In the genomic region with DNA sequence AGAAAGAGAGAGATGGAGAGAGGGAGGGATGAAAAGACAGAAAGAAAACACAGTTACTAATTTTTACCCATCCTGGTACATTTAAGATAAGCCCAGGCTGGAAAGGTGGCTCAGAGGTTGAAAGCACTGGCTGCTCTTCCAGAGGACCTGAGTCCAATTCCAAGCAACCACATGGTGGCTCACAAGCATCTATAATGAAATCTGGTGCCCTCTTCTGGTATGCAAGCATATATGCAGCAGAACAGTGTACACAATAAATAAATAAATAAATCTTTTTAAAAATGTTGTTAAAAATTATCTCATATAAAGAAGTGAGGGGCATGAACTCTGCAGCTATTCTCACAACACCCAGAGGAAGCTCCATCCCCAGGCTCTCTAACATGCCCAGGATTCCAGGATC, we compare ENCODE assay signal across 24 mouse cellular contexts. TPM values are rescaled to one million over a fixed set of nuclear protein-coding genes. Genes with fewer than 3 reads are reported as not detected.
DNase-seq lines count a peak whose midpoint lies in the region; ATAC-seq and TF ChIP-seq lines count a peak whose summit lies in the region.
"Had no signal": no experiment of that assay in that cellular context is flagged by ENCODE, and none has a peak within 500 bp of the region (broad histone marks: within the 10 kb centered on the region; RNA-seq: fewer than 3 reads in every experiment).

No protein-coding gene starts in this region.

- in situ Hi-C loops in Patski (cut with MboI; ENCODE audit: low pct_unique_long_range_greater_than_20kb), result no loop called here

- no peak overlapping the region for H3K4me3 ChIP-seq in kidney, postnatal 0 days (replicated peaks; ENCODE audit: low read depth, low read length)
- H3K4me3 ChIP-seq in E14TG2a.4 (replicated peaks; ENCODE audit: low read length), result no peak overlapping the region
- H3K4me3 ChIP-seq in hindbrain, embryonic 16.5 days (ENCODE audit: low read length), result no peak overlapping the region
- H3K4me3 ChIP-seq: hindbrain, embryonic 12.5 days; limb, embryonic 12.5 days had no signal

- no peak overlapping the region for H3K4me2 ChIP-seq in kidney, postnatal 0 days (ENCODE audit: low read length)
- no peak overlapping the region for H3K4me2 ChIP-seq in hindbrain, embryonic 16.5 days (ENCODE audit: low read length)
- H3K4me2 ChIP-seq: heart, embryonic 11.5 days; hindbrain, embryonic 12.5 days; limb, embryonic 12.5 days; liver, embryonic 11.5 days; midbrain, embryonic 11.5 days had no signal

- H3K4me1 ChIP-seq in kidney, postnatal 0 days (replicated peaks; ENCODE audit: insufficient read depth, low read length), result no peaks in the 10 kb centered on the region
- no peaks in the 10 kb centered on the region for H3K4me1 ChIP-seq in E14TG2a.4 (replicated peaks; ENCODE audit: low read depth, low read length)
- no peaks in the 10 kb centered on the region for H3K4me1 ChIP-seq in hindbrain, embryonic 16.5 days (ENCODE audit: control insufficient read depth, insufficient read depth, low read depth, low read length)
- H3K4me1 ChIP-seq: hindbrain, embryonic 12.5 days; limb, embryonic 12.5 days had no signal

- no peaks in the 10 kb centered on the region for H3K9me3 ChIP-seq in kidney, postnatal 0 days (replicated peaks; ENCODE audit: low read length)
- H3K9me3 ChIP-seq in E14TG2a.4 (ENCODE audit: low read length), result no peaks in the 10 kb centered on the region
- H3K9me3 ChIP-seq in hindbrain, embryonic 16.5 days (ENCODE audit: control insufficient read depth, low read length), result no peaks in the 10 kb centered on the region
- H3K9me3 ChIP-seq: hindbrain, embryonic 12.5 days; limb, embryonic 12.5 days had no signal

- CTCF ChIA-PET in Patski (lab: Charles Lee), result no interaction called here

- no peak for DNase-seq in kidney, postnatal 0 days (ENCODE audit: low spot score)
- DNase-seq in kidney, postnatal 14 days, result no peak
- DNase-seq in 416B (ENCODE audit: low read depth), result peak; percentile 35
- no peak for DNase-seq in Patski (ENCODE audit: low read depth, low spot score)
- DNase-seq: adrenal gland, postnatal 10 days; cerebellum, adult 2 months; cerebellum, postnatal 25 days; heart, postnatal 14 days; kidney, adult 9 months; kidney, postnatal 4 days; liver, postnatal 0 days; lung, postnatal 10 days had no signal

- ATAC-seq in kidney, postnatal 0 days (replicated peaks; ENCODE audit: low FRiP score, low read depth), result no peak
- no peak for ATAC-seq in Patski
- no peak for ATAC-seq in frontal cortex, adult (ENCODE audit: low TSS enrichment)
- ATAC-seq in hindbrain, embryonic 16.5 days, result no peak
- ATAC-seq: forebrain, embryonic 14.5 days; liver, postnatal 0 days had no signal

- no peaks in the 10 kb centered on the region for H3K36me3 ChIP-seq in kidney, postnatal 0 days (ENCODE audit: insufficient read depth, low read length)
- H3K36me3 ChIP-seq in E14TG2a.4 (ENCODE audit: insufficient read depth, low read length), result no peaks in the 10 kb centered on the region
- H3K36me3 ChIP-seq in hindbrain, embryonic 16.5 days (ENCODE audit: control insufficient read depth, insufficient read depth, low read length), result no peaks in the 10 kb centered on the region
- H3K36me3 ChIP-seq: hindbrain, embryonic 12.5 days; limb, embryonic 12.5 days had no signal

- peak; percentile 49 for TF ChIP-seq CTCF in kidney, postnatal 0 days (IDR thresholded peaks at IDR 0.05; ENCODE audit: low read depth)
- peak; percentile 61 for TF ChIP-seq CTCF in E14TG2a.4 (conservative IDR thresholded peaks at IDR 0.05; ENCODE audit: low read length)
- TF ChIP-seq CTCF in Patski (IDR thresholded peaks at IDR 0.05), result peak; percentile 45

- H3K27me3 ChIP-seq in kidney, postnatal 0 days (ENCODE audit: insufficient read depth, low read length), result no peaks in the 10 kb centered on the region
- H3K27me3 ChIP-seq in E14TG2a.4 (ENCODE audit: insufficient read depth, low read length) (no peaks in the 10 kb centered on the region), Patski (peaks cover 7% of the 10 kb centered on the region)
- no peaks in the 10 kb centered on the region for H3K27me3 ChIP-seq in hindbrain, embryonic 16.5 days (replicated peaks; ENCODE audit: control insufficient read depth, insufficient read depth, low read length)
- H3K27me3 ChIP-seq: hindbrain, embryonic 12.5 days; limb, embryonic 12.5 days had no signal

- POLR2A ChIA-PET in Patski (lab: Charles Lee), result no interaction called here

- H3K9ac ChIP-seq in kidney, postnatal 0 days (ENCODE audit: low read depth, low read length), result no peak overlapping the region
- no peak overlapping the region for H3K9ac ChIP-seq in hindbrain, embryonic 16.5 days (ENCODE audit: low read depth, low read length)
- H3K9ac ChIP-seq: hindbrain, embryonic 12.5 days; limb, embryonic 12.5 days; liver, postnatal 0 days had no signal

- H3K27ac ChIP-seq in kidney, postnatal 0 days, result no peak overlapping the region
- H3K27ac ChIP-seq in hindbrain, embryonic 16.5 days (ENCODE audit: low read depth, low read length), result no peak overlapping the region
- H3K27ac ChIP-seq: hindbrain, embryonic 12.5 days; limb, embryonic 12.5 days had no signal

RNA-seq across cellular contexts. Expression of a gene that starts 42.8 kb away (rescaled TPM):
- polyA plus RNA-seq in kidney, postnatal 0 days (2015; fragmentation: Nextera tagmentation; extraction: Ambion mirVana), result not detected in 2 replicates
- polyA plus RNA-seq in Patski (2021), result not detected
- 13.4 and 14.6 TPM in 2 replicates for polyA plus RNA-seq in hindbrain, embryonic 16.5 days (2015; fragmentation: Nextera tagmentation; extraction: Ambion mirVana)
- polyA plus RNA-seq: heart, embryonic 11.5 days; intestine, embryonic 14.5 days; liver, postnatal 0 days; small intestine, adult 2 months; thymus, postnatal 0 days had no signal

Comparison
In these comparisons a context has a peak if more than half of its experiments do, and no peak if none do; other contexts are left out.
1. RNA of a gene that starts 42.8 kb away (polyA plus RNA-seq): 13.4 to 14.6 TPM in hindbrain, embryonic 16.5 days; not detected in kidney, postnatal 0 days and not detected in Patski (single experiment); every median in the first group is over 10 times any median in the second.
2. Peak in every context shown above with its lines, with median percentiles within 50 percentile points of each other: CTCF ChIP-seq.